Mouse (Mus musculus) neural tube, embryonic 15.5 days (tissue): ENCODE data around the gene Cacng2. TPM values are rescaled to one million over a fixed set of nuclear protein-coding genes. Genes with fewer than 3 reads are reported as not detected.

Source experiments
- ATAC-seq: fragments of 200-750 bp; cut with Nextera tagmentation; 2 replicates; pipeline ENCODE4 v1.8.0; 2017; ENCODE audit warnings: mild to moderate bottlenecking, moderate TSS enrichment, moderate library complexity; ENCODE audit not compliant: low FRiP score
- H3K27ac ChIP-seq: fragments of 300-500 bp; sonication (generic); replicated peaks from 2 replicates; pipeline ENCODE4 v1.5.1; 2015; ENCODE audit warnings: mild to moderate bottlenecking, inconsistent platforms
- H3K27me3 ChIP-seq: fragments of 300-500 bp; sonication (generic); replicated peaks from 2 replicates; pipeline ENCODE4 v1.6.1; 2015; ENCODE audit warnings: inconsistent platforms
- H3K36me3 ChIP-seq: fragments of 300-500 bp; sonication (generic); 2 replicates; pipeline ENCODE4 v1.6.1; 2015; ENCODE audit warnings: inconsistent platforms
- H3K4me1 ChIP-seq: fragments of 300-500 bp; sonication (generic); 2 replicates; pipeline ENCODE4 v1.6.1; 2015; ENCODE audit warnings: inconsistent platforms
- H3K4me2 ChIP-seq: fragments of 300-500 bp; sonication (generic); 2 replicates; pipeline ENCODE4 v1.6.1; 2015; ENCODE audit warnings: inconsistent platforms, mild to moderate bottlenecking, moderate library complexity
- H3K4me3 ChIP-seq: fragments of 300-500 bp; sonication (generic); replicated peaks from 2 replicates; pipeline ENCODE4 v1.5.1; 2015; ENCODE audit warnings: mild to moderate bottlenecking, inconsistent platforms
- H3K9ac ChIP-seq: fragments of 300-500 bp; sonication (generic); replicated peaks from 2 replicates; pipeline ENCODE4 v1.6.1; 2015; ENCODE audit warnings: mild to moderate bottlenecking, inconsistent platforms
- H3K9me3 ChIP-seq: fragments of 300-500 bp; sonication (generic); replicated peaks from 2 replicates; pipeline ENCODE4 v1.6.1; 2016; ENCODE audit warnings: inconsistent platforms
- WGBS: fragments of 180-500 bp; shearing (Covaris S2); methylation state at CpG from one replicate; pipeline ENCODE4 v1.1.7; 2015; ENCODE audit warnings: mixed read lengths; 5-methylcytosine and 5-hydroxymethylcytosine counted together
- polyA plus RNA-seq: library from polyadenylated mRNA; unstranded; fragments of >200 nt; fragmentation: Nextera tagmentation; extraction: Ambion mirVana; gene quantifications from 2 replicates; pipeline ENCODE4 v1.2.1, GENCODE M21; 2015

The Cacng2 gene
- polyA plus RNA-seq, 1 experiment from 2014 or later, result 18.9 TPM

DNA sequence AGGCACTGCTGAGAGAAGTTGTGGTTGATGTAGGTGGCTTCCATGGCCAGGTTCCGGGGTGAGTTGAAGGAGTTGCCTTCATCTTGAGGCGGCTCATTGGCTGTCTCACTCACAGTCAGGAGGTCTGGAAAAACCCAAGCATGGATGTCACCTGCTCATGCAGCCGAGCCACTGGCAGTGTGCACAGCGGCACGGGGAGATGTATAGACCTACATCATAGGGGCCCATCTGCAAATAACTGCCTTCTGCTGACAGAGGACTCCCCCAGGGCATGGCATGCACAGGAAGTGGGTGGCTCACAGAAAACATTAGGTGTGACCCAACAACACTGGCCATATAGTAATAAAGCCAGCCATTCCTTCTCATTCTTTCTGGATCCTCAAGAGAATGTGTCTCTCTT lies 157.4 kb downstream of the Cacng2 start:
- Histone ChIP-seq H3K4me1 (peaks cover 4% of the 10 kb centered on the region), H3K9me3 (no peaks in the 10 kb centered on the region), H3K4me3 (no peak overlapping the region), H3K27me3 (no peaks in the 10 kb centered on the region), H3K27ac (no peak overlapping the region), H3K36me3 (peaks cover 93% of the 10 kb centered on the region), H3K9ac (no peak overlapping the region), H3K4me2 (no peak overlapping the region)
- no peak for ATAC-seq
- 95% methylated on average over 5 of the region's 5 CpGs for WGBS

DNA sequence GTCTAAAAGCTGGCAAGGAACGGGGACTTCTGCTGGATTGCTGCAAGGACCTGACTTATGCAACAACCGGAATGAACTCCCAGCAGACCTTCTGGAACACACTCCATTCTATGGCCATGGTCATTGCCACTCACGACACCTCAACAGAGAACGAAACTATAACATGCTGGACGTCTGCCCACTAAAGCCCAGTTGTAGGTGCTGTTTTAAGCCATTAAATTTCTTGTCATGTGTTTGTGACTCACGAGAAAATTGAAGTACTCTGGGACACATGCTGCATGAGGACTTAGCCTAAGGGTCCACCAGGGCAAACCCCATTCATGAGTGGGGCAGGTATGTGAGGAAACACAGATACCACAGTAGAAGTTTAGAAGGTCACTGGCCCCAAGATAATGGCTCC lies 159.1 kb downstream of the Cacng2 start:
- H3K36me3 ChIP-seq, result peaks cover 75% of the 10 kb centered on the region
- no peak for ATAC-seq
- no peaks in the 10 kb centered on the region for H3K27me3 ChIP-seq
- H3K4me2 ChIP-seq, result no peak overlapping the region
- H3K4me3 ChIP-seq, result no peak overlapping the region
- 94% methylated on average over 6 of the region's 6 CpGs for WGBS
- no peak overlapping the region for H3K9ac ChIP-seq
- H3K9me3 ChIP-seq, result no peaks in the 10 kb centered on the region
- no peak overlapping the region for H3K27ac ChIP-seq
- peaks cover 22% of the 10 kb centered on the region for H3K4me1 ChIP-seq

DNA sequence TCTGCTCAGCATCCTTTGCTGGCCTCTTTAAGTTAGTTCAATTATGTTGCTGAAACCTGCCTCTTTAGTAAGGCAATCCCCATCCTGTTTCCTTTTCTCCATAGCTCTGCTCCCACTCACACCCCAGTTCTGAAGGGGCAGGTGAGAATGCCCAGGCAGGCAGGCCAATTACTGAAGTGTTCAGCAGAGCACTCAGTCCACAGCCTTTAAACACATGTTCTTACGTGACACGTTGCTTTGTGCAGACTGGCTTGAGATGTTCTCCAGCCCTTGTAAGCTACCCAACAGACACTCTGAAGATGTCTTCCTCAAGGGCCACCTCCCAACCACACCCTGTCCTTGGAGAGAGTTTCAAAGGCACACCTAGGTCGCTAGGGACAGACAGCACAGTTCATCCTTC lies 161.8 kb downstream of the Cacng2 start:
- Histone ChIP-seq H3K9me3 (no peaks in the 10 kb centered on the region), H3K4me2 (no peak overlapping the region), H3K9ac (no peak overlapping the region), H3K36me3 (peaks cover 51% of the 10 kb centered on the region), H3K27ac (no peak overlapping the region), H3K4me3 (no peak overlapping the region), H3K4me1 (peaks cover 46% of the 10 kb centered on the region), H3K27me3 (no peaks in the 10 kb centered on the region)
- ATAC-seq, result no peak
- WGBS, result 63% methylated on average over 3 of the region's 3 CpGs

DNA sequence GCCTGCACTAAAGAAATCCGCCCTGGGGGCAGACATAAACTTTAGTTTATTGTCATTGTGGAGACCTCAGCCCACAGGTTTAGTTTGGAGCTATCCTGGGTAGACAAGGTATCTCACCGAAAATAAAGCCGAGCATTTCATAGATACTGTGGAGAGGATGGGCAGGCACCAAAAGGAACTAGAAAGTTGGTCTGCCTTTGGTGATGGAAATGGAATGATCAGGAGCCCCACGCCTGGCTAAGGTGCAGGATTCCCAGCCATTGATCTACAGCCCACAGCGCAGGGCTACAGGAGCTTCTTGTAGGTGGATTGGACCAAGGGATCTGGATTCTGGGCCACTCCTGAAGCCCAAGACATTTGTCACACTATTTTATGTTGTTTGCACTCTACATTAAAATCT lies 162.2 kb downstream of the Cacng2 start:
- no peak for ATAC-seq

DNA sequence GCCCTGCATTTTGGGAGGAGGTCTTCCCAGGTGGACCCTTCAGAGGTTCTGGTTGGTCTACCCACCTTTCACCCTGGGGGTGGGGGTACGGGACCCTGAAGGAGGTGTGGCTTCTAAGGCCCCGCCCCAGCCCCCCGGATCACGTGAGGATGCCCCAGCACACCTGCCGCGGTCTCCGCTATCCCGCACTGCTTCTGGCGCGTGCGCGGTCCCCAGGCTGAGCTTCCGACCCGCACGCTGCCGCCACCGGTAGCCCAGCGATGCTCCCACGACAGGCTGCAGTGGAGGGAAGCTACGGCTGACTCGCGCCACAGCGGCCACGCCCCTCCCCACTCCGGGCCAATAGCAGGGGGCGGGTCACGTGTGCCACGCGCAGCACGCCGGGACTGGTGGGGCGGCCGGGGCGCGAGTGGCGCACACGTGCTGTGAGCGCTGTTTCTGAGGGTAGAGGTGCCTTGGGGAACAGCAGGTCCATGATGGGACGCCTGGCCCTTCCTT lies 163.4 kb downstream of the Cacng2 start, which contains the start of gene Foxred2:
TSS of gene Foxred2 (minus strand) at position 319 of the 498 bp plus-strand sequence.
- no peaks in the 10 kb centered on the region for H3K9me3 ChIP-seq
- H3K27me3 ChIP-seq, result no peaks in the 10 kb centered on the region
- peaks cover 48% of the 10 kb centered on the region for H3K4me1 ChIP-seq
- peak; percentile 95 for ATAC-seq
- H3K36me3 ChIP-seq, result peaks cover 48% of the 10 kb centered on the region
- peak within 1 kb of the TSS; percentile 74 for H3K27ac ChIP-seq
- peak within 1 kb of the TSS; percentile 55 for H3K4me3 ChIP-seq
- H3K4me2 ChIP-seq, result peak within 1 kb of the TSS; percentile 92
- H3K9ac ChIP-seq, result peak within 1 kb of the TSS; percentile 72
- under 1% methylated on average over 39 of the region's 39 CpGs for WGBS

More for the DNA sequence above, 162.2 kb downstream of the Cacng2 start:
- no peaks in the 10 kb centered on the region for H3K9me3 ChIP-seq
- H3K4me1 ChIP-seq, result peaks cover 48% of the 10 kb centered on the region
- 42% methylated on average over 5 of the region's 5 CpGs for WGBS
- peak overlapping the region; percentile 92 for H3K4me2 ChIP-seq
- no peak overlapping the region for H3K9ac ChIP-seq
- H3K27me3 ChIP-seq, result no peaks in the 10 kb centered on the region
- peaks cover 51% of the 10 kb centered on the region for H3K36me3 ChIP-seq
- H3K4me3 ChIP-seq, result no peak overlapping the region
- no peak overlapping the region for H3K27ac ChIP-seq

DNA sequence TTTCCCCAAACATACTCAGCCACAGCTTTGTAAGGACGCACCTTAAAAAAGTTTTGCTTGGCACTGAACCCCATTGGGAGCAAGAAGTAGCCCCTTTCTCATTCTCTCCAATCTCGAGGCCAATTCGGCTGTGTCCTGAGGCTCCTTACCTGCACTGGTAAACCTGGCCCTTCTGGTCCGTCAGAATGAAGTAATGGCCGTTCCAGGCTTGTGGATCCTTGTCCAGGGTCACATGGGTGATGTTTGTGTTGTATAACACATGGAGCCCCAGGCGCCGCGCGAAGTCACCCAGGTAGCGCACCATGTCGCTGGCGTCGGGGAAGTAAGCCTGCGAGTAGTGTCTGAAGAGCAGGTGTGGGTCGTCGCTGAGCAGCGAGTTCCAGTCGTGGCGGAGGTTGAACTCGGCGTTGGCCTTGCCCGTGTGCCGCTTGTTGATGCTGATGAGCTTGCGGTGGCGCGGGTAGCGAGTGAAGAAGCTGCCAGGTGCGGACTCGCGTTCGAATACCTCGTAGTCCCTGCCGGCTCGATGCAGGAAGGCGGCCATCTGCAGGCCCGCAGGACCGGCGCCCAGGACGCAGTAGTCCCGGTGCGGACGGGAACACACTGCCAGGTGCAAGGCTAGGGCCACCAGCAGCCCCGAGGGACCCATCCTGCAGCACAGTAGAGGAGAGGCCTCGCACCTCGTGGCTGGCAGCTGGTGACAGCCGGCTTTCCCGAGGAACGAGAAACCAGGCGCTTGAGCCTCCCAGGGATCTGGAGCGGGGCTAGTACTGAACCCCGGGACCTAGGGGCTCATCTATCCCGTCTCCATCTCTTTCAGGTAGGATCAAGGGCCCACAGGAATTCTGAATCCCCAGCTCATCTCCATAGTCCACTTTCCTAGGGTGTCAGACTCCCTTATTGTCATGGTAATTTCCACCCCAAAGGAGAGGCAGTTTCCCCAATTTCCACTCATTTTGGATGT lies 164.1 kb downstream of the Cacng2 start:
- H3K36me3 ChIP-seq, result peaks cover 41% of the 10 kb centered on the region
- H3K27ac ChIP-seq, result peak overlapping the region; percentile 74
- WGBS, result 9% methylated on average over 52 of the region's 52 CpGs
- peak overlapping the region; percentile 92 for H3K4me2 ChIP-seq
- H3K9ac ChIP-seq, result peak overlapping the region; percentile 72
- peak; percentile 59 for ATAC-seq
- H3K4me1 ChIP-seq, result peaks cover 48% of the 10 kb centered on the region
- no peaks in the 10 kb centered on the region for H3K27me3 ChIP-seq
- no peaks in the 10 kb centered on the region for H3K9me3 ChIP-seq
- peak overlapping the region; percentile 55 for H3K4me3 ChIP-seq

DNA sequence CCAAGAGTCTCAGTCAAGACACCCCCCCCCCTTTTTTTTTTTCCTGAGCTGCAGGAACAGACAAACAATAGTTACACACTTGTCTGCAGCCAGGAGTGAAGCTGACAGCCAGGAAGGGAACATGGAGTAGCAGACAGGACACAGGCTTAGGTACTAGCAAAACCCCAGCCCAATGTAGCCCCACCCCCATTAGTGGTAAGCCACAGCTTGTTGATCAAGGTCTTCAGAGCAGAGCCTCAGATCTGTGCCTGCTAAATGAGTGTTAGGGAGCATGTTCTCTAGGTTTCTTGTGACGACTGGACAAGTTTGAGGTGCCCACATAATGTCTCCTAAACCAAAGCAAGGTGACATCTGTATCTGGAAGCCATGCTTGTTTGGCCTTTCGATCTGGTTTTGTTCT lies 165.5 kb downstream of the Cacng2 start:
- no peak for ATAC-seq
- Histone ChIP-seq H3K9me3 (no peaks in the 10 kb centered on the region), H3K4me2 (peak overlapping the region; percentile 92), H3K36me3 (peaks cover 34% of the 10 kb centered on the region), H3K4me3 (no peak overlapping the region), H3K27me3 (no peaks in the 10 kb centered on the region), H3K9ac (no peak overlapping the region), H3K4me1 (peaks cover 48% of the 10 kb centered on the region), H3K27ac (no peak overlapping the region)
- 89% methylated on average over 2 of the region's 2 CpGs for WGBS

DNA sequence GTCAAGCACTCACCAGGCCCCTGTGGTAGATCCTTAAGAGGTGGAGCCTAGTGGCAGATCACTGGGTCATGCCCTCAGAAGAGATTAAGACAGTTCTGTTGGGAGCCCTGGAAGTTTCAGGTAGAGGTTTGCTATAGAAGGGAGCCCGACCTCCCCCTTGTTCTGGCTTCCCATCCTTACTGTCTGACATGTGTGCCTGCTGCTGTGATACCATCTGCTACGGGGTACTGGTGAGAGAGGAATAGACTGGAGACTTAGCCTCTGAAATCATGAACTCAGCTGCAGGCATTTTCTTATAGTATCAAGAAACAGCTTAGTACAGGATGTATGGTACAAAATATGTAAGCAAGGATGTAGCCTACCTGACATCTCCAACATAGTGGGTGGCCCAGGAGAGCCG lies 166.9 kb downstream of the Cacng2 start:
- peaks cover 48% of the 10 kb centered on the region for H3K4me1 ChIP-seq
- H3K36me3 ChIP-seq, result peaks cover 25% of the 10 kb centered on the region
- H3K27me3 ChIP-seq, result no peaks in the 10 kb centered on the region
- WGBS, result 91% methylated on average over 3 of the region's 3 CpGs
- ATAC-seq, result no peak
- H3K9me3 ChIP-seq, result no peaks in the 10 kb centered on the region
- H3K4me2 ChIP-seq, result no peak overlapping the region
- 0 out of 2 replicates have a peak overlapping the region, but pooled peaks have one; percentile 3 for H3K9ac ChIP-seq
- H3K4me3 ChIP-seq, result no peak overlapping the region
- no peak overlapping the region for H3K27ac ChIP-seq

DNA sequence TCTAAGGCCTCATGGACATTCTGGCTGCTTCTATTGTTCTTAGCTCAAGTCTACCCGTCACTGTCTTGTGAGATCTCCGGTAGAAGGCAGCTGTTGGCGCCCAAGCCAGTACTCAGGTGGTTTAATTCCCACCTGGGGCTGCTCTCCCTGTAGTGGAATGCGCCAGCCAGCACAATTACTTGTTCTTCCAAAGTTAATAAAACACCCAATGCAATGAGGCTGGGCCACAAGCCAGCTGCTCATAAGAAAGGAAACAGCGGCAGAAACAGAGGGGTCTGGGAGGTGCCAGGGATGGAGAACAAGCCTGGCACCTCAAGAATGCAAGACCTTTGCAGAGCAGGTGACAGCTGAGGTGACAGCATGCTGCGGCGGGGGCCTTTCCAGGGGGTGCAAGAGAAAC lies 170.8 kb downstream of the Cacng2 start:
- Histone ChIP-seq H3K4me2 (no peak overlapping the region), H3K4me3 (no peak overlapping the region), H3K4me1 (peaks cover 13% of the 10 kb centered on the region), H3K27ac (no peak overlapping the region), H3K27me3 (no peaks in the 10 kb centered on the region), H3K36me3 (peaks cover 60% of the 10 kb centered on the region), H3K9me3 (no peaks in the 10 kb centered on the region), H3K9ac (no peak overlapping the region)
- no peak for ATAC-seq
- 89% methylated on average over 7 of the region's 7 CpGs for WGBS

DNA sequence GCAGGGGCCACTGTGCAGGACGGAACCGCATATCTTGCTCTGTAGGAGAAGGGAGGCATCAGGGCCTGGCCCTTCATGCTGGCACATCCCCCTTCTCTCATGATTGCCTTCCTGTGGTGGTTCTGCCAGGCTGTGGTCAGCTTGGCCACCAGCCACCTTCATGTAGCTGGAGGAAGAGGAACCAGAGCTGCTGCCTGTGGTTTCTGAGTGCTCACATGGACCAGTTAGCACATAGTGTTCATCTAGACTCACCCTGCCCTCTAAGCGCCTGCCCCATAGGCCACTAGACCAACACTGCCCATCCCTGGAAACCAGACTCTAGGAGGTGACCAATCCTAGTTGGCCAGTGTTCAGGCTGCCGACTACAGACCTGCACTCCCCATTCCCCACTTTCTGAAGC lies 174.1 kb downstream of the Cacng2 start:
- Histone ChIP-seq H3K9me3 (no peaks in the 10 kb centered on the region), H3K27me3 (no peaks in the 10 kb centered on the region), H3K36me3 (peaks cover 69% of the 10 kb centered on the region), H3K4me2 (no peak overlapping the region), H3K27ac (no peak overlapping the region), H3K4me1 (no peaks in the 10 kb centered on the region), H3K9ac (no peak overlapping the region), H3K4me3 (no peak overlapping the region)
- 86% methylated on average over 4 of the region's 4 CpGs for WGBS
- no peak for ATAC-seq
